18 mouse cellular contexts compared by ENCODE assay signal in the genomic region with DNA sequence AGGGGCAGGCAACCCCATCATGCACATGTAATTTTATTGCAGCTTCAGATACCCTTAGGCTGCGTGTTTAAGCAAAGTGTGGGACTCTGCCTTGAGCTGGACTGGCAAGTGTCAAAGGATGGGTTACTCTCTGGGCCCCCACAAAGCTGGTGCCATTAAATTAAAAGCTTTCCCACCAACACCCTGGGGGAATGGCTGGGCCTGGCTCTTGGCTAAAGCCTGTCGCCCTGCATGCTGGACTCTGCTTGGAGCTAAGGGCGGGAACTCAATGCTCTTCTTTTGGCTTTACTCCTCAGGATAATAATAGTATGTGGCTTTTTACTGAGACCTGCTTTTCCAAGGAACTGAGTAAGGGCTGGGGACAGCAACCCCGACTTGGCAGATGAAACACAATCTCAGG. TPM values are rescaled to one million over a fixed set of nuclear protein-coding genes. Genes with fewer than 3 reads are reported as not detected.
DNase-seq lines count a peak whose midpoint lies in the region; ATAC-seq lines count a peak whose summit lies in the region.
"Had no signal": no experiment of that assay in that cellular context is flagged by ENCODE, and none has a peak within 500 bp of the region (broad histone marks: within the 10 kb centered on the region; RNA-seq: fewer than 3 reads in every experiment).

No protein-coding gene starts in this region.

- 67% methylated on average over 4 of the region's 4 CpGs for WGBS in heart, embryonic 11.5 days (ENCODE audit: insufficient replicate concordance)
- WGBS in kidney, embryonic 15.5 days, result 71% methylated on average over 4 of the region's 4 CpGs
- WGBS in midbrain, embryonic 16.5 days, result 96% methylated on average over 4 of the region's 4 CpGs
- 83% methylated on average over 4 of the region's 4 CpGs for WGBS in midbrain, embryonic 10.5 days
- WGBS in neural tube, embryonic 13.5 days, result 79% methylated on average over 4 of the region's 4 CpGs

- peak overlapping the region; percentile 58; the same call in 1 of the 2 replicates for H3K9ac ChIP-seq in heart, embryonic 11.5 days (ENCODE audit: low read depth, low read length)
- H3K9ac ChIP-seq in kidney, embryonic 15.5 days, result no peak overlapping the region
- H3K9ac ChIP-seq in midbrain, embryonic 16.5 days (ENCODE audit: low read depth, low read length), result 0 out of 2 replicates have a peak overlapping the region, but pooled peaks have one; percentile 20
- H3K9ac ChIP-seq in neural tube, embryonic 13.5 days, result 0 out of 2 replicates have a peak overlapping the region, but pooled peaks have one; percentile 22
- H3K9ac ChIP-seq: embryonic facial prominence, embryonic 13.5 days; limb, embryonic 13.5 days; liver, postnatal 0 days; midbrain, embryonic 12.5 days had no signal

- no peaks in the 10 kb centered on the region for H3K27me3 ChIP-seq in heart, embryonic 11.5 days (ENCODE audit: control insufficient read depth, insufficient read depth, low read length)
- H3K27me3 ChIP-seq in kidney, embryonic 15.5 days, result no peaks in the 10 kb centered on the region
- no peaks in the 10 kb centered on the region for H3K27me3 ChIP-seq in midbrain, embryonic 16.5 days (ENCODE audit: control insufficient read depth, insufficient read depth, low read depth, low read length)
- H3K27me3 ChIP-seq in midbrain, embryonic 10.5 days (ENCODE audit: low read depth, poor library complexity, severe bottlenecking), result no peaks in the 10 kb centered on the region
- H3K27me3 ChIP-seq in neural tube, embryonic 13.5 days, result no peaks in the 10 kb centered on the region
- H3K27me3 ChIP-seq: embryonic facial prominence, embryonic 13.5 days; midbrain, embryonic 12.5 days had no signal

- peaks cover 31% of the 10 kb centered on the region for H3K36me3 ChIP-seq in heart, embryonic 11.5 days (ENCODE audit: control insufficient read depth, insufficient read depth, low read length)
- peaks cover 42% of the 10 kb centered on the region for H3K36me3 ChIP-seq in kidney, embryonic 15.5 days
- peaks cover 2% of the 10 kb centered on the region; the same call in 1 of the 2 replicates for H3K36me3 ChIP-seq in midbrain, embryonic 16.5 days (ENCODE audit: control insufficient read depth, insufficient read depth, low read length)
- peaks cover 52% of the 10 kb centered on the region for H3K36me3 ChIP-seq in midbrain, embryonic 10.5 days
- H3K36me3 ChIP-seq in neural tube, embryonic 13.5 days, result peaks cover 51% of the 10 kb centered on the region
- H3K36me3 ChIP-seq: G1E had no signal

- peak overlapping the region; percentile 24 for H3K27ac ChIP-seq in heart, embryonic 11.5 days (ENCODE audit: low read depth, low read length)
- H3K27ac ChIP-seq in kidney, embryonic 15.5 days, result no peak overlapping the region
- H3K27ac ChIP-seq in midbrain, embryonic 16.5 days (ENCODE audit: low read length), result no peak overlapping the region
- no peak overlapping the region for H3K27ac ChIP-seq in midbrain, embryonic 10.5 days (replicated peaks)
- no peak overlapping the region for H3K27ac ChIP-seq in neural tube, embryonic 13.5 days (replicated peaks)
- H3K27ac ChIP-seq: embryonic facial prominence, embryonic 13.5 days; limb, embryonic 13.5 days; midbrain, embryonic 12.5 days had no signal

- no peaks in the 10 kb centered on the region for H3K9me3 ChIP-seq in heart, embryonic 11.5 days (replicated peaks; ENCODE audit: control insufficient read depth, low read length)
- no peaks in the 10 kb centered on the region for H3K9me3 ChIP-seq in kidney, embryonic 15.5 days (replicated peaks)
- H3K9me3 ChIP-seq in midbrain, embryonic 16.5 days (replicated peaks; ENCODE audit: control insufficient read depth, low read length, poor library complexity, severe bottlenecking), result no peaks in the 10 kb centered on the region
- no peaks in the 10 kb centered on the region for H3K9me3 ChIP-seq in midbrain, embryonic 10.5 days (replicated peaks)
- H3K9me3 ChIP-seq in neural tube, embryonic 13.5 days, result no peaks in the 10 kb centered on the region
- H3K9me3 ChIP-seq: embryonic facial prominence, embryonic 13.5 days; limb, embryonic 13.5 days; midbrain, embryonic 12.5 days had no signal

- no peak for DNase-seq in heart, adult 9 months (ENCODE audit: low spot score in 2 of 2)
- no peak for DNase-seq in kidney, postnatal 36 days
- no peak for DNase-seq in midbrain, embryonic 10.5 days (ENCODE audit: low spot score)
- DNase-seq in right cerebral cortex, postnatal 36 days (ENCODE audit: low spot score in 2 of 2), result no peak
- DNase-seq: adrenal gland, postnatal 36 days; cerebellum, postnatal 36 days; gastrocnemius, postnatal 14 days; kidney, postnatal 14 days; liver, postnatal 0 days had no signal

- no peak for ATAC-seq in heart, embryonic 11.5 days (replicated peaks; ENCODE audit: insufficient number of reproducible peaks, low FRiP score, low TSS enrichment)
- ATAC-seq in kidney, embryonic 15.5 days (replicated peaks; ENCODE audit: low FRiP score), result no peak
- ATAC-seq in midbrain, embryonic 16.5 days, result no peak
- ATAC-seq in neural tube, embryonic 13.5 days (ENCODE audit: low read depth), result no peak
- ATAC-seq: forebrain, embryonic 14.5 days; liver, postnatal 0 days had no signal

- peaks cover 61% of the 10 kb centered on the region for H3K4me1 ChIP-seq in heart, embryonic 11.5 days (ENCODE audit: control insufficient read depth, insufficient read depth, low read length)
- peaks cover 74% of the 10 kb centered on the region for H3K4me1 ChIP-seq in kidney, embryonic 15.5 days
- H3K4me1 ChIP-seq in midbrain, embryonic 16.5 days (ENCODE audit: control insufficient read depth, insufficient read depth, low read length), result peaks cover 74% of the 10 kb centered on the region
- peaks cover 60% of the 10 kb centered on the region for H3K4me1 ChIP-seq in midbrain, embryonic 10.5 days
- peaks cover 83% of the 10 kb centered on the region for H3K4me1 ChIP-seq in neural tube, embryonic 13.5 days (replicated peaks)

- H3K4me3 ChIP-seq in heart, embryonic 11.5 days (ENCODE audit: low read depth, low read length), result peak overlapping the region; percentile 86
- peak overlapping the region; percentile 72 for H3K4me3 ChIP-seq in kidney, embryonic 15.5 days (replicated peaks)
- H3K4me3 ChIP-seq in midbrain, embryonic 16.5 days (ENCODE audit: low read depth, low read length), result no peak overlapping the region
- no peak overlapping the region for H3K4me3 ChIP-seq in midbrain, embryonic 10.5 days
- H3K4me3 ChIP-seq in neural tube, embryonic 13.5 days, result no peak overlapping the region
- H3K4me3 ChIP-seq: embryonic facial prominence, embryonic 13.5 days; limb, embryonic 13.5 days; midbrain, embryonic 12.5 days had no signal

- peak overlapping the region; percentile 67 for H3K4me2 ChIP-seq in heart, embryonic 11.5 days
- H3K4me2 ChIP-seq in kidney, embryonic 15.5 days, result peak overlapping the region; percentile 95
- no peak overlapping the region; the same call in 1 of the 2 replicates for H3K4me2 ChIP-seq in midbrain, embryonic 16.5 days (ENCODE audit: low read length)
- peak overlapping the region; percentile 79 for H3K4me2 ChIP-seq in neural tube, embryonic 13.5 days
- H3K4me2 ChIP-seq: embryonic facial prominence, embryonic 13.5 days; midbrain, embryonic 12.5 days had no signal

RNA-seq across cellular contexts. Expression of a gene that starts 5.2 kb away (rescaled TPM):
- 19.1 and 22.8 TPM in 2 replicates for polyA plus RNA-seq in heart, embryonic 11.5 days (2014; fragmentation: Nextera tagmentation; extraction: Ambion mirVana)
- 7.1 and 8.9 TPM in 2 replicates for polyA plus RNA-seq in kidney, embryonic 15.5 days (2015; fragmentation: Nextera tagmentation; extraction: Ambion mirVana)
- polyA plus RNA-seq in midbrain, embryonic 16.5 days (2015; fragmentation: Nextera tagmentation; extraction: Ambion mirVana), result 4.0 and 5.5 TPM in 2 replicates
- 2.0 and 3.0 TPM in 2 replicates for polyA plus RNA-seq in midbrain, embryonic 10.5 days (2016; fragmentation: Nextera tagmentation; extraction: Ambion mirVana)
- polyA plus RNA-seq in neural tube, embryonic 13.5 days (2015; fragmentation: Nextera tagmentation; extraction: Ambion mirVana), result 6.3 and 7.5 TPM in 2 replicates

Comparison
In these comparisons a context has a peak if more than half of its experiments do, and no peak if none do; other contexts are left out.
1. H3K4me3 ChIP-seq: peak in heart, embryonic 11.5 days (single experiment) and kidney, embryonic 15.5 days (single experiment); none in midbrain, embryonic 16.5 days (single experiment), midbrain, embryonic 10.5 days (single experiment) and neural tube, embryonic 13.5 days (single experiment).